Mouse (Mus musculus): ENCODE results near the gene Gfy.

- no peak for TF ChIP-seq ZNF384 (IDR thresholded peaks at IDR 0.05; ENCODE audit: low read depth, low read length)
- TF ChIP-seq HCFC1 (IDR thresholded peaks at IDR 0.05; ENCODE audit: borderline replicate concordance, insufficient read depth, low read length) = no peak
- TF ChIP-seq MAFK (IDR thresholded peaks at IDR 0.05; ENCODE audit: insufficient read depth, low read depth, low read length) = no peak
These were observed 38.0 kb downstream of the Gfy start for GRCm38 (mm10) chr7:45141319-45141718.

Measured in ES-E14 (cell line).